Mouse (Mus musculus) MEL (cell line): Measurements from ENCODE around the gene Gm20388.
A peak's percentile ranks its signal among the peaks of the same experiment; 100 is the strongest.

Source experiments
- CHD2 ChIP-seq: IDR thresholded peaks from 2 replicates; pipeline ENCODE4 v1.6.1; 2011; ENCODE audit warnings: low read length, improper control_type of control experiment
- CTCF ChIP-seq, 3 experiments: IDR thresholded peaks in 2 of 3; conservative IDR thresholded peaks in 1 of 3; 2 replicates each; pipeline ENCODE4 v1.5.1; 2011 to 2012; ENCODE audit warnings: low read length in 3 of 3, low read depth in 2 of 3, mild to moderate bottlenecking in 2 of 3, improper control_type of control experiment in 1 of 3, inconsistent platforms in 1 of 3, mixed read lengths in 1 of 3, moderate library complexity in 1 of 3; ENCODE audit not compliant: control insufficient read depth in 1 of 3, insufficient read depth in 1 of 3, poor library complexity in 1 of 3, severe bottlenecking in 1 of 3
- E2F4 ChIP-seq: IDR thresholded peaks from 2 replicates; pipeline ENCODE4 v1.6.1; 2011; ENCODE audit warnings: low read depth, low read length, improper control_type of control experiment, borderline replicate concordance
- EP300 ChIP-seq, 2 experiments: IDR thresholded peaks; 2 replicates each; pipeline ENCODE4 v1.6.1; 2011; ENCODE audit warnings: improper control_type of control experiment in 2 of 2, low read length in 2 of 2, low read depth in 1 of 2, mild to moderate bottlenecking in 1 of 2
- MAX ChIP-seq: IDR thresholded peaks from 2 replicates; pipeline ENCODE4 v1.6.1; 2011; ENCODE audit warnings: low read length, improper control_type of control experiment
- MEF2A ChIP-seq: IDR thresholded peaks from 2 replicates; pipeline ENCODE4 v1.6.1; 2014; ENCODE audit warnings: low read depth, mild to moderate bottlenecking, inconsistent platforms, low read length, improper control_type of control experiment; ENCODE audit not compliant: poor library complexity, insufficient replicate concordance, severe bottlenecking; ENCODE audit errors: extremely low read depth
- MYB ChIP-seq: IDR thresholded peaks from 2 replicates; pipeline ENCODE4 v1.6.1; 2011; ENCODE audit warnings: mild to moderate bottlenecking, low read depth, low read length, improper control_type of control experiment
- NRF1 ChIP-seq: IDR thresholded peaks from 2 replicates; pipeline ENCODE4 v1.6.1; 2014; ENCODE audit warnings: low read depth, mild to moderate bottlenecking, inconsistent platforms, low read length, improper control_type of control experiment, moderate library complexity; ENCODE audit not compliant: poor library complexity, insufficient read depth, severe bottlenecking
- POLR2A ChIP-seq, 2 experiments: IDR thresholded peaks; 2 replicates each; pipeline ENCODE4 v1.6.1; 2011 to 2012; ENCODE audit warnings: low read length in 2 of 2, mild to moderate bottlenecking in 2 of 2, control low read depth in 1 of 2, improper control_type of control experiment in 1 of 2, low read depth in 1 of 2, moderate library complexity in 1 of 2; ENCODE audit not compliant: control insufficient read depth in 1 of 2, insufficient read depth in 1 of 2, poor library complexity in 1 of 2
- POLR2AphosphoS5 ChIP-seq: IDR thresholded peaks from 2 replicates; pipeline ENCODE4 v1.6.1; 2012; ENCODE audit warnings: low read depth, borderline replicate concordance, mild to moderate bottlenecking, inconsistent platforms, low read length, moderate library complexity, mixed read lengths
- SIN3A ChIP-seq: IDR thresholded peaks from 2 replicates; pipeline ENCODE4 v1.6.1; 2012; ENCODE audit warnings: low read length, improper control_type of control experiment, inconsistent platforms
- USF1 ChIP-seq: IDR thresholded peaks from 2 replicates; pipeline ENCODE4 v1.6.1; 2014; ENCODE audit warnings: low read depth, mild to moderate bottlenecking, inconsistent platforms, low read length, improper control_type of control experiment, moderate library complexity
- ZKSCAN1 ChIP-seq: IDR thresholded peaks from 2 replicates; pipeline ENCODE4 v1.6.1; 2012; ENCODE audit warnings: low read depth, mild to moderate bottlenecking, inconsistent platforms, low read length, improper control_type of control experiment, moderate library complexity

GRCm38 (mm10) chr8:123819683-123820610, 3909.3 kb downstream of the Gm20388 start:
- TF ChIP-seq CHD2 (no peak), POLR2AphosphoS5 (no peak), CTCF (IDR thresholded peaks at IDR 0.05 in 2 of 3, conservative IDR thresholded peaks at IDR 0.05 in 1 of 3; ENCODE audit: control insufficient read depth in 1 of 3, insufficient read depth in 1 of 3, low read depth in 2 of 3, low read length in 3 of 3, poor library complexity in 1 of 3, severe bottlenecking in 1 of 3) (no peak), SIN3A (0 out of 2 replicates have a peak, but pooled peaks have one; percentile 41), MEF2A (no peak), E2F4 (no peak), ZKSCAN1 (no peak), POLR2A (IDR thresholded peaks at IDR 0.05; ENCODE audit: control insufficient read depth in 1 of 2, insufficient read depth in 1 of 2, low read depth in 1 of 2, low read length in 2 of 2, poor library complexity in 1 of 2) (no peak), MYB (peak; percentile 36; the same call in 1 of the 2 replicates), MAX (0 out of 2 replicates have a peak, but pooled peaks have one; percentile 42), NRF1 (no peak), EP300 (IDR thresholded peaks at IDR 0.05; ENCODE audit: low read depth in 1 of 2, low read length in 2 of 2) (peak; percentile 76 to 86), USF1 (no peak)
